Mouse (Mus musculus) telencephalon, adult 2 months (tissue): ENCODE data around the gene BC030499.

Source experiments
- DNase-seq: peaks from one replicate; pipeline ENCODE4 v3.0.0-alpha.2; 2011; ENCODE audit warnings: low read depth, low spot score

Gene BC030499

DNA sequence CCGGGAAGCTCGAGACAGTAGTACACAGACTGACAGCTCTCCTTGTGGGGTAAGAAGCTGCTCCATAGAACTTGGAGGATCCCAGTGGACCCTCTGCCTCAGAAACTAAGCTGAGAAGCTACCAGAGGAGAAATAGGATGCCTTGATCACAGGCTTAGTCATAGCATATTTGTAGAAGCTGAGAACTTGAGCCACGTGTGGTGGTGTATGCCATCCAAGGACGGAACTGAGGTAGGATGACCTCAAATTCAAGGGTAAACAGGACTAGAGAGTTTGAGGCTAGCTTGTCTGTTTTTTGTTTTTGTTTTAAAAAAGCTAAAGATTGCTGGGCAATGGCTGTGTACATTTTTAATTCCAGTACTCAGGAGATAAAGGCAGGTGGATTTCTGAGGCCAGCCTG lies 14.6 kb downstream of the BC030499 start:
- no peak for DNase-seq

DNA sequence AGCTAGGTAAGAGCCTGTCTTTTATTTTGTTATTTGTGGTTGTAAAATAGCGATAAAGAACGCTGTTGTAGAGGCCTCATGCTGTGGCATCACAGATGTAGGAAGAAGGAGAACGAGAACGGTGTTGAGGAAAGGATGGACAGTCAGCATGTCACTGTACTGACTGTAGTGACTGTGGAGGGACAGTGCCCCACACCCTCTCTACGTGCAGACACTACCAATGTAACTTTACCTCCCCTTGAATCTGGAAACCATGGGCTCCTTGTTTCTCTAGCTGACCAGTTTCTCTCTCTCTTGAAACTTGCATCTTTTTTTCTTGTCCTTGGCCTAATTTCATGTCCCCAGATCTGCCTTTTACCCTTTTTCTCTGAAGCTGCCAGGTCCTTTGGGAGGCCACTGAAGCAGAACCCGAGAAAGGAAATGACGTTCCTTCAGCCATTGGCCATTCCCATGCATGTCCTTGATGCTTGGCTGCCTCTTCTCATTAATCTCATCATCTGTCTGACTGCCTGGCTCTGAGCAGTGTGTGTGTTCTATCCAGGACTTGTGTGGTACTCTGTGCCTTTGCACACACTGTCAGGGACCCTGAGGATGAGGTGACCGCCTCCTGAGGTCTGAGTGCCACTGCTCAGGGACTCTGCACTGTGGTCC lies 20.3 kb downstream of the BC030499 start:
- DNase-seq, result no peak

DNA sequence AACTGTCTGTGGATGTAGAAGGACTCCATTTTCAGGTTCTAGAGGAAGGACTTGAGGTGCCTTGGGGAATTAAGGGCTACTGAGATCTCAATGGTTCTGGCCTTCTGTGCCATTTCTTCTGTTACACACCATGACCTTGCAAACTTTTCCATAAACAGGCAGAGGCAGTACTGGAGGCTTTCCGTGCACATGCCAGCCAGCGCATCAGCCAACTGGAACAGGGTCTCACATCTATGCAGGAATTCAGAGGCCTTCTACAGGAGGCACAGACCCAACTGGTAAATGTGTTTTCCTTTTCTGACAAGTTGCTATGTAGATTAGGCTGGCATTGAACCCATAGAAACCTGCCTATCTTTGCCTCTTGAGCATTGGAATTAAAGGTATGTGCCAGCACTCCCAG lies 23.0 kb downstream of the BC030499 start:
- DNase-seq, result no peak

DNA sequence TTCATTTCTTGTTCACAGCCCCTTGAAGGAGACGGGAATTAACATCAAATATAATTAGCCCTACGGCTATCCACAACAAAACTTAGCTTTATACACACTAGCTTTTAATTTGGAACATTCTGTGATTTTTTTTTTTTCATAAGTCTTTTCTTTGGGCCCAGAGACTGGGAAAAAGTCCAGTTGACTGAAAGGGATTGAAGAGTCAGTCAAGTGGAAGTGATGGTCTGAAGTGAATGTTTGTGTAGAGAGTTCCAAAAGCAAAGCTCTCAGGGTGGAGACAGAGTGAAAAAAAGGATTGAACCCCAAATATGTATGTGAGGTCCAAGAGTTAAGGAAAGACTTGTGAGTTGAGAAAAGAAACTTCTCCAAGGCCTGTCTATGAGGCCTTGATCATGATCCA lies 27.8 kb downstream of the BC030499 start:
- no peak for DNase-seq

DNA sequence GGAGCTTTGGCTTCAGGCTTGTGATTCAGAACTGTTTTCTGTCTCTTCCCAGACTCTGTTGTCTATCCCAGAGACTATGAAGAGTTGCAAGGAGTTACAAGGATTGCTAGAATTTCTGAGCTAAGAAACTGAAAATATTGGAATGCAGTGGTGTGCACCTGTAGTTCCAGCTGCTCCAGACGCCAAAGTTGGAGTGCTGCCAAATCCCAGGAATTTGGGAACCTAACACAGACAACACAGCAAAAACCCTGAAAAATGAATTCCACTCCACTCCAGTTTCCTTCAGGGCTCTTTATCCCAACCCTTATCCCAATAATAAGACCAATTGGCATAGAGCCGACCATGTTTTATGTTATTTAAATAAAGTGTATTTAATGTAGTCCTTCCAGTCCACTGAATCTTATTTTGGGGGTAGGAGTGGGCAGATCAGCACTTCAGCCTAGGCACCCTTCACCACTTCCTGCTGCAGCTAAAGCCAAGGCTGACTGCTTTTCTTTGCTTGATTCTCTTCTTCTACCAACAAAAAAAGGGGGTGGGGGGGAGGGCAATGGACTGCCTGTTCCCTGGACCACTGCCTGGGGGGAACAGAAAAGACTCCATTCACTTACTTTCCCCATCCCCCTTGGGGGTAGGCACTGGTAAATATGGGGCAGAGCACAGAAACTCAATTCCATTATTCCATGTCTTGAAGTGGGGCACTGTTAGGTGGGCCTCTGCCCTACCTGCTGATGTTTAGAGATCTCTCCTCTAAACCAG lies 31.6 kb downstream of the BC030499 start:
- DNase-seq, result no peak

DNA sequence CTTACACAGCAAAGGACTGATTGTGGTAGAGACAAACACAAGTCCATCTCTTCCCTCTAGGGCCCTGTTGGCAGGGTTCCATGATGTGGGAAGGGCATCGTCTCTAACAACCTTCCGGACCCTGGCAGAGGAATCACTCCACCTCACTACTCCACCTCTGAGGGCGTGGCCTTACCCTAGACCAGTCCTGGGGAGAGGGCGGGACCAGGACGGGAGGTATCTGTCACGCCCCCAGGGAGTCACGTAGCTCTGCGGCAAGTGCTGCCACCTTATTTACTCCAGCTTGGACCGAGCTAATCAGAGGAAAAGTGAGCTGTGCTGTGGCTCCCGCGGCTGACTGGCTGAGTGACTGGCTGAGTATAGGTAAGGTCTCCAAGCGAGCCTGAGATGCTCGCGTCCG lies 32.2 kb downstream of the BC030499 start, which contains the start of gene Aldoc:
Gene Aldoc (plus strand): TSS at position 109 of the 400 bp plus-strand sequence.
- peak; percentile 46 for DNase-seq

DNA sequence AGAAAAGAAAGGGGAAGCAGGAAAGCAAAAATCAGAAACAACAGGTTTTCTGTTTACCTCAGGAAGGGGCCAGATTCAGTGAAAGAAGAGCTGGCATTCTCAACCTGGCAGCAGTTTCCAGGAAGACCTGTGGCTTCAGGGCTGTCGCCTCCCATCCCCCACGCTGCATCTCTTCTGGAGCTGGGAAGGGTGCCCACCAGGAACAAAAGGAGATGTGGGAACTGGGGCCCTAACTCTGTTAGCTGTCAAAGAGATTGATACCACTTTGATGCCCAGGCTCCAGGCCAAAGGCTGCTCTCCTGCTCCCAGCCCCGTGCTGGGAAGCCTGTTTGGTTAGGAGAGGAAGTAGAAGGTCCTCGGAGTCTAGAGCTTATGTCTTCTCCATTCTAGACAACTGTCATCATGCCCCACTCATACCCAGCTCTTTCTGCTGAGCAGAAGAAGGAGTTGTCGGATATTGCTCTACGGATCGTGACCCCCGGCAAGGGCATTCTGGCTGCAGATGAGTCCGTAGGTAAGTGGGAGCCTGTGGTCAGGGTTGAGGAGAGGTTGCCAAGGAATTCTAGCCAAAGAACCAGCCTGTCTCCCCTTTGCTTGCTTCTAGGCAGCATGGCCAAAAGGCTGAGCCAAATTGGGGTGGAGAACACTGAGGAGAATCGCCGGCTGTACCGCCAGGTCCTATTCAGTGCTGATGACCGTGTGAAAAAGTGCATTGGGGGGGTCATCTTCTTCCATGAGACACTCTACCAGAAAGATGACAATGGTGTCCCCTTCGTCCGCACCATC lies 33.6 kb downstream of the BC030499 start:
- DNase-seq, result no peak

DNA sequence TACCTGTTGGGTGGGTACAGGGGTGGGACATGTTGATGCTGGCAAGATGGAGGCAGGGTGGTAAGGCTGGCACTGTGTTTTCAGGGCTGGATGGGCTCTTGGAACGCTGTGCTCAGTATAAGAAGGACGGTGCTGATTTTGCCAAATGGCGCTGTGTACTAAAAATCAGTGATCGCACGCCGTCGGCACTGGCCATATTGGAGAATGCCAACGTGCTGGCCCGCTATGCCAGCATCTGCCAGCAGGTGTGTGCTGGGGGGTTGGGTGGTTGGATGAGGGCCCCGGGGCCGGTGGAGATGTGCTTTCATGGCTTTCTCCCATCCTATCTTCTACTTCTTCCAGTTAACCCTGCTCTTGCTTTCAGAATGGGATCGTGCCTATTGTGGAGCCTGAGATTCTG lies 34.3 kb downstream of the BC030499 start:
- no peak for DNase-seq

DNA sequence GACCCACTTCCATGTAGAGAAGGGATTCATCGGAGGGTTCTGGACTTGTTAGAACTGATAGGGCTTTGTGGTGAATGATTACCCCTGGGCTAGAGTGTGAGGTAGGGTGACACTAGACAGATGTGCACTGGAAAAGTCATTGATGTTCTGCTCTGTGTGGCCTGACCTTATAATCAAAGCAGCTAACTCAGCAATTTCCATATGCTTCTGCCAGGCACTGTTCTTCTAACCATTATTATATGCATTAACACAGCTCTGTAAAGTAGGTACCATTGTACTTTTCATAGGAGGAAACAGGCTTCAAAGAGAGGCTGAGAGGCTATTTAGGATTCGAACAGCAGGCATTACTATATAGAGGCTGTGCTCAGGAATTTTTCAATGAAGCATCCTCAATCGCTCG lies 36.6 kb downstream of the BC030499 start:
- DNase-seq, result no peak

DNA sequence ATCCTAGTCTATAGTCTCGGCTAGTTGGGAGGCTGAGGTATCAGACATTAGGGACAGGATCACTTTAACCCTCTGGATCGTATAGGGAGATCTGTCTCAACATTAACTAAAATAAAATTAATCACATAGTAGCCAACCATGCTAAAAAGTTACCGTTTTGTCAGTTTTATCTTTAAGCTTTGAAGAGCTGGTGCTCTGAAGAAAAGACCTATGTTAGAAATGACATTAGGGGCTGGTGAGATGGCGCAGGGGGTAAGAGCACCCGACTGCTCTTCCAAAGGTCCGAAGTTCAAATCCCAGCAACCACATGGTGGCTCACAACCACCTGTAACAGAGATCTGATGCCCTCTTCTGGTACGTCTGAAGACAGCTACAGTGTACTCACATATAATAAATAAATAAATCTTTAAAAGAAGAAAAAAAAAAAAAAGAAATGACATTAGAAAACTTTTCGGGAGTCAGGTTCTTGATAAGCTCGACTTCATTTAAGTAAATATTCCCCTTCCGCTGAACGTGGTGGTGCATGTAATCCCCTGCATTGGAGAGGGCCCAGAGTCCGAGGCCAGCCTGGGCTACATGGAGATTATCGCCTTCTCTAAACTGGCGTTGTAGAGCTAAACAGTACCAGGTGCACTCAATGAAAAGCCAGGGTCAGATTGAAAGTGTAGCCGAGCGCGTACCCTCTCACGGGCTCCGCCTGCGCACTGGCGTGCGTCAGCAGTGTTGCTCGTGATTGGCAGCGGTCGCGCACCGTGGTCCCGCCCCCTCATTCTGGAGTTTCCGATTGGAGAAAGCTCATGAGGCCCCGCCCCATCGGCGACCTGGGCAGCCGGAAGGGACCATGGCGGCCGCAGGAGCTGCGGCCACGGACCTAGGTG lies 37.2 kb downstream of the BC030499 start, which contains the start of gene Pigs:
Gene Pigs (plus strand): TSS at position 782 of the 878 bp plus-strand sequence.
- DNase-seq, result peak; percentile 88

DNA sequence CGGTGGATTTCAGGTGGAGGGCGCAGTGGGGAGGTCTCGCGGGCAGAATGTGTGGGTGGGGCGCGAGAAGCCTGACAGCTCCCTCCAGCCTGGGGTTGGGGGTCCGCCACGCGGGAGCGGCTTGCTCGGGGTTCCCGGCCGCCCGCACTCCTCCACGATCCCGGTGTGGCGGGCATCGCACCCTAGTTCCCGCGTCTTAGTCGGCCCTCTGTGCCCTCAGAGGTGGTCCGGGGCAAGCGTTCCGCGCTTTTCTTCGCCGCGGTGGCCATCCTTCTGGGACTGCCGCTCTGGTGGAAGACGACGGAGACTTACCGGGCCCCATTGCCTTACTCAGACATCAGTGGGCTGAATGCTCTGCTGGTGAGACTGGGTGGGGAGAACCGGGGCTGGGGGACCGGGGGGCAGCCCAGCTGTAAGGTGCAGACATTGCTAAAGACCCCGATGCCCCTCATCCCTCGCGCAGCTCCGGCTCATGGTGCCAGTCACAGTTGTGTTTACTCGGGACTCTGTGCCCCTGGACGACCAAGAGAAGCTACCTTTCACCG lies 37.9 kb downstream of the BC030499 start:
- DNase-seq, result no peak

DNA sequence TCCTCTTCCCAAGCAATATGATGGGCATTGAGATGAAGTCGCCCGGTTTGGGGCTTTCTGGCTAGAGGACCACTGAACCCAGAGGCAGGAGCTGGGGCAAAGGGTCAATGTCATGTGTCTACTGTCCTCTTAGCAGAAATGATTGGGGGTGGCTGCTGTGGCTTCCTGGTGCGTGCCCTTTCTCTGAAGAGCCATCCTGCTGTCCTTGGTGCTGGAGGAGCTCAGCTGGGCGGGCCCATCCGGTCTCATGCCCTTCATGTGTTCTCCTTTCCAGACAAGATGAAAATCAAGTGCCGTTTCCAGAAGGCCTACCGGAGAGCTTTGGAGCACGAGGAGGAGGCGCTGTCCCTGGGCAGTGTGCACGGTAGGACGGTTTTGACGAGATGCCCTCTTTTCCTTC lies 42.0 kb downstream of the BC030499 start:
- no peak for DNase-seq

DNA sequence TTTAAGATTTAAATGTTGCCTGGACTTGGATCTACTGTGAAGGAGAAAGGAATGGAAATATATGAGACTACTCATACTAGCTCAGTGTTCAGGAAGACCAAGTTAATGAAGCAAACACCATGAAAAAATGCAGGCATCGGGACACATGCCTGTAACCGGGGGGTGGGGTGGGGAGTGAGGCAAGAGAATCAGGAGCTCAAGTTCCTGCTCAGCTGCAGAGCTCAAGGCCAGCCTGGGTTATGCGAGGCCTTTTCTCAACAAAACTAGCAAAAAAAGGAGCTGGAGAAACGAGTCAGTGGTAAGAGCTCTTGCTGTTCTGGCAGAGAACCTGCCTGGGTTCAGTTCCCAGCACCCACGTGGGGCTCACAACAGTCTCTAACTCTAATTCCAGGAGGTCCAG lies 43.4 kb downstream of the BC030499 start:
- no peak for DNase-seq

DNA sequence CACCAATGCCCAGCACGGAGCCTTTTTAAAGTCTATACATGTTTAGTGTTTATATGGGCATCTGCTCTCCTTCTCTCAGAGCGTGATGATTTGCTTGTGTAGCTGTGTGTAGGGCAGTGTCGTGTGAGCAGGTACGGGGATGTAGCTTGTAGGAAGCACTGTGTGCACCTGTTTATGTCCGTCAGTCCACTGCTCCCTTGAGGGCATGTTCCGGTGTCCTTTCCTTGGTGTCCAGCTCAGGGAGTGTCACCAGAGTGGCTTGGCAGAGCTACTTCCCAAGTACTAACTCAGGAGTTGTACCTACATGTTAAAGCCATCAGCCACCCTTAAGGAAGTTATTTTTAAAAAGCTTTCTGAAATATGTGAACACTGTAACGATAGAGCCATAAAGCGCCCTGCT lies 46.4 kb downstream of the BC030499 start:
- no peak for DNase-seq

DNA sequence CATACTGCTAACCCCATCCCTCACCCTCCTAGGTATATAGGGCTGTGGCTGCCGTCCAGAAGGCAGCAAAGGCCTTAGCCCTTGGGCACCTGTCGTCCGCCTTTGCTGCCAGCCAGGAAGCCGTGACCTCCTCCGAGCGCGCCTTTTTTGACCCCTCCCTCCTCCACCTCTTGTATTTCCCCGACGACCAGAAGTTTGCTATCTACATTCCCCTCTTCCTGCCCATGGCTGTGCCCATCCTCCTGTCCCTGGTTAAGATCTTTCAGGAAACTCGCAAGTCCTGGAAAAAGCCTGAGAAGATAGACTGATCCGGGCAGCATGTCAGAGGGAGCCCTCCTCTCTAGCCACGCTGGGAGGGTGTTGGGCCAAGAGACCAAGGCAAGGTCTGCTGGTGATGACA lies 51.1 kb downstream of the BC030499 start:
- no peak for DNase-seq

DNA sequence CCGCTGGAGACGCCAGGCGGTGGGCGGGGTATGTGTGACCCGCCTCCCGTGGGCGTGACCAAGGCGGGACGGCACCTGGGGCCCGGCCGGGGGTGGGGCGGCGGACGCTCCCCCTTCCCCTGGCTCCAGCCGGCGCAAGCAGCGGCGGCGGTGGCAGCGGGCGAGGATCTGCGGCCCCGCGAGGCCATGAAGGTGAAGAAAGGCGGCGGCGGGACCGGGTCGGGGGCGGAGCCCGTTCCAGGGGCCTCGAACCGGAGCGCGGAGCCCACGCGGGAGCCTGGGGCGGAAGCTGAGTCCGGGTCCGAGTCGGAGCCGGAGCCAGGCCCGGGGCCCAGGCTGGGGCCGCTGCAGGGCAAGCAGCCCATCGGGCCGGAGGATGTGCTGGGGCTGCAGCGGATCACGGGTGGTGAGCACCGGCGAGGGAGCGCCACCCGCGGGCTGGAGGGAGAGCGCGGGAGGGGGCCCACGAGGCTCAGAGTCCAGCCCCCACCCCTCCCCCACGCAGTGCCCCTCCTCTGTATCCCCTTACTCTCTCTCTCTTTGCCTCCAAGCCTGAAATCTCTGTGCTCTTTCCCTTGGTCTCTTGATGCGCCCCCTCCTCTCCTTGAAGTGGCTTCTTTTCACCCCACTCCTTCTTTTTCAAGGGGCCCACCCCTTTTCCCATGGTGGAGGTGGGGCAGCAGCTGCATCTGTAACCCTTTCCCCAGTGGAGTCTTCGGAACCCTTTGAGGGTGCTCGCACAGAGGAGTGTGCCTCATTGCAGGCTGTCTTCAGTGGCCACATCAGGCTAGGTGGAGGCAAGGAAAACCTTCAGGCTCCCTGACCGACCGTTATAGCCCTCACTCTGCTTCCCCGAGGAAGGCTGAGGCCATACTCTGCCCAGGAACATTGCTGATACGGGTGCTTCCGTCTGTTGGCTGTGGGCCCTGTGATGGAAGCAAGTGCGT lies 53.0 kb downstream of the BC030499 start, which contains the start of gene Unc119:
Gene Unc119 (plus strand): TSS at position 102 of the 947 bp plus-strand sequence.
- DNase-seq, result no peak

DNA sequence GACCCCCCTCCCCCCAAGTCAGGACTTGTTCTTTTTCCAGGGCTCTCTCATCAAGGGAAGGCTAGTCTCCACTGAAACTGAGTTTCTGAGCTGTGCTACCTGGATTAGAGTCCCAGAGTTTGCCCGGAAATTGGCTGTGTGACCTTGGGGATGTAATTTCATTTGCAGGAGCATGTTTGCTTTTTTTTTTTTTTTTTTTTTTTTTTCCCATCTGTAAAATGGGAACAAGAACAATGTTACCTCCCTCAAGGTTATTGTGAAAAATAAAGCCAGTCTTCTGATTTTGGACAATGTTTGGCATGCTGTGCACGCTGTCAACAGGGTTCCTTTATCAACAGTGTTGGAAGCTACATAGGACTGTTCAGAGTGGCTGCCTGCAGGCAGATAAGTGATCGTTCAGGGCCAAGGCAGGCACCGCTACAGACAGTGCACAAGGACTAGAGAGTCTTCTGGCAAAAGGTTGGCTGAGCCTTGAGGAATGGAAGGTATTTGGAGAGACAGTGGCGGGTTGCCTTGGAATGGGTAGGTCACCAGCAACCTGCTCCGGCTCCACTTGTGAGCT lies 53.8 kb downstream of the BC030499 start:
- no peak for DNase-seq

DNA sequence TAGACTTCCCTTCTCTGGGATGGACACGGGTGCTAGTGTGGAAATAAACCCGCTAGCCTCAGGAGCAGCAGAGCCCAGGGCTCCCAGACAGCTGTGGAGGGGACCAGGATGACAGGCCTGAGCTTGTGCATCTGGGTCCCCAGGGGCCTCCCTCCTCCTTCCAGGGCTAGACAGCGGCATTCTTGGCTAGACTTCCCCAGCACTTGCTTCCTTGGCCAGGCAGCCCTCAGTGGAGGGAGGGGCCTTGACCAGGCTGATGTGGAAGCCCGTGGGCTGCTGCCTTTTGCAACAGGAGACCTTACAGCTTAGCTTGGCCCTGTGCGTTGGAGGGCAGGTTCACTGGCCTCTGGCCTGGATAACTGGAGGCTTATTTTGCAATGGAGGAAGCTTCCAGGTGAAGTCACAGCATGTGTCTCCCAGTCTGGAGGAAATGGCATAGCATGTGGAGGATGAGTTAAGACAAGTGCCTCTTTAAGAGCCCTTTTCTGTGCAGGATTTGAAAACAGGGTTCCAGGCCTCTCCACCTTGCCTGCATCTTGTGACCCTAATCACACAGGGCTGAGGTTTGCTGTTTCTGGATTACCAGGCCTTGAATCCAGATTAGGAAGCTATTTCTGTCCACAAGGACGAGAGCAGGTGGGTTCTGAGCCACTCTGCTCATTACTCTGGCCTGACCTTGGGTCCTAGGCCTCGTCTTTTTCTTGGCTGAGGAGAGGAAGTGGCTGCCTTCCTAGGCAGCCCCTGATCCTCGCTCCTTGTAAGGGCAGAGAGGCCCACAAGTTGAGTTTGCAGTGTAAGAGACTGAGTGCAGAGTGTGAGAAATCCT lies 54.5 kb downstream of the BC030499 start:
- DNase-seq, result no peak

DNA sequence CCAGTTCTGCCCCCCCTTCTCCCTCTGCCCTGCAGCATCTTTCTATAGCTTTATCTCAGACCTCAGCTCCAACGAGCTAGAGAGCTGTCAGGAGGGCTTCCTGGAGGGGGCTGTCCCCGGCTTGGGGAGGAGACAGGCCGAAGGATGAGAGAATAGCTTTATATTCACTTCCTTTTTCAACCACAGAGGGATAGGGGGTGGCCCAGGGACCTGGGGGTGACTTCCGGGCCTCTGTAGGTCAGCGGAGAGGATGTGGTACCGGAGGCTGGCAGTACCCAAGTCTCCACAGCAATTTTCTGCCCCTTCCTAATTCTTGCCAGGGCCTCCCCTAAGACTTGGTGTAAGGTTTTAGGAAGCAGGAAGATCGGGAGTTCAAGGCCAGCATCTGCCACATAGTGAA lies 55.2 kb downstream of the BC030499 start:
- DNase-seq, result no peak
